Mouse (Mus musculus) mesoderm, embryonic 11.5 days (tissue): ENCODE measurements around the gene Olfr467.
"Not testable (repeated sequence)": the region's sequence is repeated elsewhere in the genome, so short reads cannot be mapped to it uniquely, and the experiment has no call there.

Experiments used
- DNase-seq: peaks from one replicate; pipeline ENCODE4 v3.0.0-alpha.2; 2012; ENCODE audit warnings: low read depth, low spot score

Gene Olfr467

GRCm38 (mm10) chr7:107811963-107812362 lies at the start of gene Olfr467:
Gene Olfr467 (plus strand): TSS chr7:107812263.
- DNase-seq, result no peak

- DNase-seq, result no peak
These were observed 41.3 kb upstream of the Olfr467 start for GRCm38 (mm10) chr7:107770812-107771211.

- DNase-seq, result no peak
These were observed 33.8 kb upstream of the Olfr467 start for GRCm38 (mm10) chr7:107778216-107778615.

GRCm38 (mm10) chr7:107779611-107780010 lies 32.5 kb upstream of the Olfr467 start:
- no peak for DNase-seq

- peak; percentile 28 for DNase-seq
These were observed 24.0 kb upstream of the Olfr467 start for GRCm38 (mm10) chr7:107787977-107788620.

- no peak for DNase-seq
These were observed 15.6 kb upstream of the Olfr467 start for GRCm38 (mm10) chr7:107796500-107796899.

GRCm38 (mm10) chr7:107801108-107801507 lies 11.0 kb upstream of the Olfr467 start, which contains the start of gene Ovch2:
Gene Ovch2 (minus strand): TSS chr7:107801208.
- no peak for DNase-seq

GRCm38 (mm10) chr7:107802138-107802537 lies 9.9 kb upstream of the Olfr467 start:
- peak; percentile 29 for DNase-seq

GRCm38 (mm10) chr7:107819442-107819841 lies 7.4 kb downstream of the Olfr467 start:
- peak; percentile 2 for DNase-seq

GRCm38 (mm10) chr7:107823867-107824266 lies 11.8 kb downstream of the Olfr467 start:
- DNase-seq, result not testable (repeated sequence)

- not testable (repeated sequence) for DNase-seq
These were observed 13.4 kb downstream of the Olfr467 start, which contains the start of gene Olfr469 for GRCm38 (mm10) chr7:107825441-107825840. Gene Olfr469 (minus strand): TSS chr7:107825541.

GRCm38 (mm10) chr7:107841719-107842118 lies 29.7 kb downstream of the Olfr467 start:
- DNase-seq, result peak; percentile 24

- not testable (repeated sequence) for DNase-seq
These were observed 35.3 kb downstream of the Olfr467 start, which contains the start of gene Olfr470 for GRCm38 (mm10) chr7:107847390-107847789. Gene Olfr470 (minus strand): TSS chr7:107847490.
